Mouse (Mus musculus): Measurements from ENCODE around the gene Garnl3. TPM values are rescaled to one million over a fixed set of nuclear protein-coding genes. Genes with fewer than 3 reads are reported as not detected.

The Garnl3 gene
- polyA plus RNA-seq, 1 experiment from 2014 or later = 10.9 TPM

- no peak for ATAC-seq (ENCODE audit: low FRiP score, low TSS enrichment)
- H3K4me2 ChIP-seq (replicated peaks; ENCODE audit: low read depth, low read length) = no peak overlapping the region
- no peaks in the 10 kb centered on the region for H3K9me3 ChIP-seq (ENCODE audit: low read length)
- no peak overlapping the region for H3K4me3 ChIP-seq (ENCODE audit: low read length)
- peaks cover 17% of the 10 kb centered on the region for H3K36me3 ChIP-seq (ENCODE audit: insufficient read depth, low read length)
- no peak overlapping the region for H3K27ac ChIP-seq (ENCODE audit: low read length)
- H3K27me3 ChIP-seq (ENCODE audit: insufficient read depth, low read length) = no peaks in the 10 kb centered on the region
- no peak overlapping the region for H3K9ac ChIP-seq (replicated peaks; ENCODE audit: low read length)
- 82% methylated on average over 8 of the region's 8 CpGs for WGBS
- H3K4me1 ChIP-seq (ENCODE audit: insufficient read depth, low read length) = peaks cover 21% of the 10 kb centered on the region
Measured at GRCm38 (mm10) chr2:32969326-32969725, 162.1 kb downstream of the Garnl3 start.

- ATAC-seq (ENCODE audit: low FRiP score, low TSS enrichment) = no peak
- Histone ChIP-seq H3K9me3 (ENCODE audit: low read length) (no peaks in the 10 kb centered on the region), H3K4me2 (replicated peaks; ENCODE audit: low read depth, low read length) (no peak overlapping the region), H3K27me3 (ENCODE audit: insufficient read depth, low read length) (no peaks in the 10 kb centered on the region), H3K9ac (replicated peaks; ENCODE audit: low read length) (no peak overlapping the region), H3K4me3 (ENCODE audit: low read length) (no peak overlapping the region), H3K36me3 (ENCODE audit: insufficient read depth, low read length) (peaks cover 20% of the 10 kb centered on the region), H3K4me1 (ENCODE audit: insufficient read depth, low read length) (peaks cover 33% of the 10 kb centered on the region), H3K27ac (ENCODE audit: low read length) (no peak overlapping the region)
- WGBS = 82% methylated on average over 9 of the region's 9 CpGs
Measured at GRCm38 (mm10) chr2:32968024-32968614, 163.3 kb downstream of the Garnl3 start.

- WGBS = under 1% methylated on average over 55 of the region's 55 CpGs
- Histone ChIP-seq H3K27ac (ENCODE audit: low read length) (peak overlapping the region; percentile 99), H3K9me3 (ENCODE audit: low read length) (no peaks in the 10 kb centered on the region), H3K36me3 (ENCODE audit: insufficient read depth, low read length) (peaks cover 20% of the 10 kb centered on the region), H3K4me2 (replicated peaks; ENCODE audit: low read depth, low read length) (peak overlapping the region; percentile 88), H3K4me3 (ENCODE audit: low read length) (peak overlapping the region; percentile 71), H3K4me1 (ENCODE audit: insufficient read depth, low read length) (peaks cover 38% of the 10 kb centered on the region), H3K27me3 (ENCODE audit: insufficient read depth, low read length) (no peaks in the 10 kb centered on the region), H3K9ac (replicated peaks; ENCODE audit: low read length) (peak overlapping the region; percentile 83)
- ATAC-seq (ENCODE audit: low FRiP score, low TSS enrichment) = peak; percentile 91
Measured at GRCm38 (mm10) chr2:32966689-32967631, 164.5 kb downstream of the Garnl3 start.

- 7% methylated on average over 13 of the region's 13 CpGs for WGBS
- Histone ChIP-seq H3K27me3 (ENCODE audit: insufficient read depth, low read length) (no peaks in the 10 kb centered on the region), H3K4me1 (ENCODE audit: insufficient read depth, low read length) (peaks cover 38% of the 10 kb centered on the region), H3K36me3 (ENCODE audit: insufficient read depth, low read length) (peaks cover 20% of the 10 kb centered on the region), H3K4me2 (replicated peaks; ENCODE audit: low read depth, low read length) (peak overlapping the region; percentile 88), H3K4me3 (ENCODE audit: low read length) (peak overlapping the region; percentile 71), H3K9ac (replicated peaks; ENCODE audit: low read length) (peak overlapping the region; percentile 83), H3K27ac (ENCODE audit: low read length) (peak overlapping the region; percentile 99), H3K9me3 (ENCODE audit: low read length) (no peaks in the 10 kb centered on the region)
- no peak for ATAC-seq (ENCODE audit: low FRiP score, low TSS enrichment)
Measured at GRCm38 (mm10) chr2:32966184-32966688, 165.2 kb downstream of the Garnl3 start.

GRCm38 (mm10) chr2:32965511-32966183 is 165.8 kb downstream of the Garnl3 start:
- H3K36me3 ChIP-seq (ENCODE audit: insufficient read depth, low read length) = peaks cover 20% of the 10 kb centered on the region
- H3K27ac ChIP-seq (ENCODE audit: low read length) = no peak overlapping the region; the same call in 1 of the 2 replicates
- ATAC-seq (ENCODE audit: low FRiP score, low TSS enrichment) = no peak
- no peaks in the 10 kb centered on the region for H3K27me3 ChIP-seq (ENCODE audit: insufficient read depth, low read length)
- peak overlapping the region; percentile 88 for H3K4me2 ChIP-seq (replicated peaks; ENCODE audit: low read depth, low read length)
- 12% methylated on average over 7 of the region's 7 CpGs for WGBS
- H3K9ac ChIP-seq (replicated peaks; ENCODE audit: low read length) = no peak overlapping the region; the same call in 1 of the 2 replicates
- H3K4me3 ChIP-seq (ENCODE audit: low read length) = no peak overlapping the region
- H3K4me1 ChIP-seq (ENCODE audit: insufficient read depth, low read length) = peaks cover 44% of the 10 kb centered on the region
- H3K9me3 ChIP-seq (ENCODE audit: low read length) = no peaks in the 10 kb centered on the region

GRCm38 (mm10) chr2:32964659-32965457 is 166.6 kb downstream of the Garnl3 start:
- 31% methylated on average over 10 of the region's 10 CpGs for WGBS
- Histone ChIP-seq H3K4me3 (ENCODE audit: low read length) (no peak overlapping the region), H3K4me2 (replicated peaks; ENCODE audit: low read depth, low read length) (peak overlapping the region; percentile 95), H3K36me3 (ENCODE audit: insufficient read depth, low read length) (peaks cover 20% of the 10 kb centered on the region), H3K4me1 (ENCODE audit: insufficient read depth, low read length) (peaks cover 52% of the 10 kb centered on the region), H3K9ac (replicated peaks; ENCODE audit: low read length) (no peak overlapping the region), H3K27me3 (ENCODE audit: insufficient read depth, low read length) (no peaks in the 10 kb centered on the region), H3K27ac (ENCODE audit: low read length) (no peak overlapping the region), H3K9me3 (ENCODE audit: low read length) (no peaks in the 10 kb centered on the region)
- no peak for ATAC-seq (ENCODE audit: low FRiP score, low TSS enrichment)

- Histone ChIP-seq H3K4me3 (ENCODE audit: low read length) (peak overlapping the region; percentile 94), H3K9ac (replicated peaks; ENCODE audit: low read length) (peak overlapping the region; percentile 7; the same call in 1 of the 2 replicates), H3K4me1 (ENCODE audit: insufficient read depth, low read length) (peaks cover 52% of the 10 kb centered on the region), H3K4me2 (replicated peaks; ENCODE audit: low read depth, low read length) (peak overlapping the region; percentile 95), H3K27ac (ENCODE audit: low read length) (no peak overlapping the region), H3K27me3 (ENCODE audit: insufficient read depth, low read length) (no peaks in the 10 kb centered on the region), H3K9me3 (ENCODE audit: low read length) (no peaks in the 10 kb centered on the region), H3K36me3 (ENCODE audit: insufficient read depth, low read length) (peaks cover 20% of the 10 kb centered on the region)
- WGBS = 76% methylated on average over 1 of the region's 1 CpGs
- no peak for ATAC-seq (ENCODE audit: low FRiP score, low TSS enrichment)
Measured at GRCm38 (mm10) chr2:32963981-32964380, 167.5 kb downstream of the Garnl3 start.

- H3K9ac ChIP-seq (replicated peaks; ENCODE audit: low read length) = peak overlapping the region; percentile 97
- H3K4me2 ChIP-seq (replicated peaks; ENCODE audit: low read depth, low read length) = peak overlapping the region; percentile 95
- peak overlapping the region; percentile 94 for H3K4me3 ChIP-seq (ENCODE audit: low read length)
- WGBS = 61% methylated on average over 4 of the region's 4 CpGs
- peaks cover 52% of the 10 kb centered on the region for H3K4me1 ChIP-seq (ENCODE audit: insufficient read depth, low read length)
- ATAC-seq (ENCODE audit: low FRiP score, low TSS enrichment) = no peak
- H3K27me3 ChIP-seq (ENCODE audit: insufficient read depth, low read length) = no peaks in the 10 kb centered on the region
- H3K27ac ChIP-seq (ENCODE audit: low read length) = peak overlapping the region; percentile 91; the same call in 1 of the 2 replicates
- no peaks in the 10 kb centered on the region for H3K9me3 ChIP-seq (ENCODE audit: low read length)
- H3K36me3 ChIP-seq (ENCODE audit: insufficient read depth, low read length) = peaks cover 20% of the 10 kb centered on the region
Measured at GRCm38 (mm10) chr2:32963544-32963943, 167.9 kb downstream of the Garnl3 start.

GRCm38 (mm10) chr2:32962875-32963220 is 168.6 kb downstream of the Garnl3 start:
- H3K27me3 ChIP-seq (ENCODE audit: insufficient read depth, low read length) = no peaks in the 10 kb centered on the region
- peak overlapping the region; percentile 95 for H3K4me2 ChIP-seq (replicated peaks; ENCODE audit: low read depth, low read length)
- H3K4me1 ChIP-seq (ENCODE audit: insufficient read depth, low read length) = peaks cover 52% of the 10 kb centered on the region
- H3K9ac ChIP-seq (replicated peaks; ENCODE audit: low read length) = peak overlapping the region; percentile 97
- peak overlapping the region; percentile 94 for H3K4me3 ChIP-seq (ENCODE audit: low read length)
- H3K9me3 ChIP-seq (ENCODE audit: low read length) = no peaks in the 10 kb centered on the region
- no peak for ATAC-seq (ENCODE audit: low FRiP score, low TSS enrichment)
- WGBS = 4% methylated on average over 9 of the region's 9 CpGs
- H3K36me3 ChIP-seq (ENCODE audit: insufficient read depth, low read length) = peaks cover 20% of the 10 kb centered on the region
- H3K27ac ChIP-seq (ENCODE audit: low read length) = peak overlapping the region; percentile 91

Data from kidney, embryonic 16.5 days (tissue).